Mouse (Mus musculus): Measurements from ENCODE around the gene Clec12b.
"Not testable (repeated sequence)": the region's sequence is repeated elsewhere in the genome, so short reads cannot be mapped to it uniquely, and the experiment has no call there.

Clec12b gene

DNA sequence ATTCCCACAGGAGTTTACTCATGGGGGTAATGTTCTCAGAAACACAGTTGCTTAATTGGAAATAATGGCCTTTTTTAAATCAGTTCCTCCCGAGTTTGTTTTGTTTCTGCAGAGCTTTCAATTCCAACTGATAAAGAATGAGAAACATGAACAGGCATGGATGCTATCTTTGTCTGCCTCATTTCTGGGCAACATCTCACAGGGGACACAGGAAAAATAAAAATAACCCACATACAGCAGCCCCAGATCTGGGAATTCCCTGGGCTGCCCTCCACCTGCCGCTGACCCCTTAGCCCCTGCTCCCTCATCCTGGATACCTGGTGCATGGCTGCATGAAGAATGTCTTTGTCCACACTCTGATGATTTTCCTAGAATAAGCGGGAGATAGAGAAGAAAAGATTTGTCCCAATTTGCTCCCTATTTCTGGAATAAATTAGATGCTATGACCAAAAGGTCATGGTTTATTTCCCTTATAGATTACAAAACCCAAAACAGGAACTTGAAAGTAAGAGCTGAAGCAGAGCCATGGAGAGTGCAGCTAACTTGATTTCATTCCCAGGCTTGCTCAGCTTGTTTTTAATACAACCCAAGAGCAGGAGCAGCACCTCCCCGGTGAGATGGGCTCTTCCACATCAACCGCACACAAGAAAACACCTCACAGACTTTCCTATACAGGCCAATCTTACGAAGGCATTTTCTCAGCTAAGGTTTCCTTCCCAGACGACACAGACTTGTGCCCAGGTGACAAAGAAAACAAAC, 16.1 kb downstream of the Clec12b start:
- no peak for DNase-seq (ENCODE audit: low spot score in 2 of 2)

- DNase-seq (ENCODE audit: low spot score in 2 of 2): peak; percentile 47 to 54
Measured at GRCm38 (mm10) chr6:129365959-129366359, 19.7 kb downstream of the Clec12b start.

- no peak for DNase-seq (ENCODE audit: low spot score in 2 of 2)
Measured at GRCm38 (mm10) chr6:129363942-129364341, 21.7 kb downstream of the Clec12b start.

DNA sequence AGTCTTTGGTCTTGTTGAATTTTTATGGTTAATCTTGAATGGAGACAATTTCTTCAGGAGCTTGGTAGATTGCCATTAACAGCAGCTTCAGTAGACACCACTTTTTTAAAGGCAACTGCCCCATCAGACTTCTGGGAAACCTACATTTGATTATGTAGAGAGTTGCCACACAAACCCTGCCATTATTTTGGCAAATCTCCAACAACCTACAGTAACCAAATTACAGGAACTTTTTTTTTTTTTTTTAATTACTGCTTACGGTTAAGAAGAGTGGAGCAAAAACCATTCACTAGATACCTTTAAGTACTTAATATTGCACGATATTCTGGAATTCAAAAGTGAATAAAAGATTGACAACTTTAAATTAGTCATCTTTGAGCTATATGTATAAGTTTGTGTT, 26.2 kb downstream of the Clec12b start:
- no peak for DNase-seq (ENCODE audit: low spot score in 2 of 2)

- DNase-seq (ENCODE audit: low spot score in 2 of 2): no peak
Measured at GRCm38 (mm10) chr6:129356430-129356829, 29.2 kb downstream of the Clec12b start.

DNA sequence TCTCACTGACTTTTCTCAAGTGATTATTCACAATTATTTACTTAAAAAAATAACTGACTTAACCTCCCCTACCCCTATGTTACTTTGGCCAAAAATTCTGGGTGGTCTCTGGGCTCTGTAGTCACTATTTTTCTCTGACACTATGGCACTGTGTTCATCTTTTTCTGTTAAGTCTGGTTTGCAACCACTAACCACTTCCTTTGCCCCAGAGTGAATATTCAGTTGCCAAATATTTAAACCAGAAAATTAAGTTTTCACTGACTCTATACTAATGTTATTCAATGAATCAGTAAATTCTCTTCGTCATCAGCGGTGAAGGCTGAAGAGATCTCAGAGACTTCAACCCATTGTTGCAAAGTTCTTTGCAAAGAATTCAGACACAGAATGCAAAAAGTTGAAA, 29.9 kb downstream of the Clec12b start:
- no peak for DNase-seq (ENCODE audit: low spot score in 2 of 2)

GRCm38 (mm10) chr6:129351091-129351490, 34.6 kb downstream of the Clec12b start:
- DNase-seq (ENCODE audit: low spot score in 2 of 2): no peak

- DNase-seq (ENCODE audit: low spot score in 2 of 2): peak; percentile 49 to 53
Measured at GRCm38 (mm10) chr6:129349524-129350352, 35.9 kb downstream of the Clec12b start.

DNA sequence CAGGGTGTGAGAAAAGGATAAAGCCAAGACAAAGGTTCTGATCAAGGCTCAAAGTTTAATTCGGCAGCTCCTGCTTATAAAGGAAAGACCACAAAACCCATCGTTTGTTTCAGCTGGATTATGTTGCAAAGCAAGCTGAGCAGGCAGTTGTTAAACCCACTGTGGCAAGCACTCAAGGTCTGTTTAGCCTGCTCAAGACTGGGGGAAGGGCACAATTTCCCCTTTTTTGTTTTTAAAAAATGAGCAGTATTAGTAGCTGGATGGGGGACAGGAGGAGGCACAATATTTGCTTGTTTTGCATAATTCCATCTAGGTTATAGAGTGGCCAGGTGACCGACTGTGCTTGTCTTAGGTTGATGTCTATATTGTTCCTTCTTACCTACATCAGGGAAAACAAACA, 41.3 kb downstream of the Clec12b start:
- peak; percentile 30 to 48 for DNase-seq (ENCODE audit: low spot score in 2 of 2)

GRCm38 (mm10) chr6:129342391-129342790, 43.3 kb downstream of the Clec12b start, which contains the start of gene Clec12a:
Clec12a (plus strand) TSS chr6:129342691.
- not testable (repeated sequence) for DNase-seq (ENCODE audit: low spot score in 2 of 2)

DNA sequence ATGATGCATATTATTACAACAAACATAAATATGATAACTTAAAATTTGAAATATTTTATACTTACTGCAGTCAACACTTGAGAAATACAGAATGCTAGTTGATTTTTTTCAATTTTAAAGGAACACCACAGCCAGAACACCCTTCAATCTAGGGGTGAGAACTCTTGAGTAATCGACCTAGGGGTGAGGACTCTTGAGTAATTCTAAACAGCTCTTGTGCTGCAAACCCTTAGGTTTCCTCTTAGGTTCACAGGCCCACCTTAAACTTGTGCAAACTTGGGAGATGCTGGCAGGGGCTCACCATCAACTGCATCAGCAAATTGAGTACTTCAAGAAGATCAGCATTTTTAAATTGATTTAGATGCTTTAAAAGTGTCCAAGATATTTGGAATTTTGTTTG, 47.9 kb downstream of the Clec12b start:
- DNase-seq (ENCODE audit: low spot score in 2 of 2): no peak

- peak; percentile 74 to 80 for DNase-seq (ENCODE audit: low spot score in 2 of 2)
Measured at GRCm38 (mm10) chr6:129333674-129334078, 52.0 kb downstream of the Clec12b start.

- DNase-seq (ENCODE audit: low spot score in 2 of 2): peak in 1 of 2 experiments; percentile 9
Measured at GRCm38 (mm10) chr6:129331610-129332009, 54.1 kb downstream of the Clec12b start, which contains the start of gene 4922502D21Rik. 4922502D21Rik (minus strand) TSS chr6:129331796.

DNA sequence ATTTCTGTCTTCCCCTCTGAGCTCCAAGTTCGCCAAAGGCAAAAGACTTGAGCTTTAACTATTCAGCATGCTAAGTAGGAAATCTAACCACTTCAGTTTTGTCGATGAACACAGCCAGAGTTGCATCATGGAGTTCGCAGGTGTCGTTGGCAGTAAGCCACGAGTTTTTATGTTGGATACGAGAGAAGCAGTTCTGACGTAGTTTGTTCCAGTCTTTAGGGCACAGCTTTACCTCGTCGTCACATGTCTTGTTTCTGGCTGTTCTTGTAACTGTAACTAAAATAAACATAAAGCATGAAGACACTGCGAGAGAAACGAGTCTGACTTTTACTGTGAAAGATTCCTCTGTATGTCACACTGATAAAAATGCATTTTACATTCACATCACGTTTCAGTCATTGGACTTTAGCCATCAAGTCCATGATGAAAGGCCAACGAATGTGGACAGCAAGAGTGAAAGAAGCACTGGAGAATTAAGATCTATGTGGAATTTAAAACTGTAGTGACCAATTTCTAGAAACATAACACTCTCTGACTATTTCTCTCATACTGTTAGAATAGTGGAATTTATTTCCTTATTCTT, 59.0 kb downstream of the Clec12b start:
- DNase-seq (ENCODE audit: low spot score in 2 of 2): no peak

DNA sequence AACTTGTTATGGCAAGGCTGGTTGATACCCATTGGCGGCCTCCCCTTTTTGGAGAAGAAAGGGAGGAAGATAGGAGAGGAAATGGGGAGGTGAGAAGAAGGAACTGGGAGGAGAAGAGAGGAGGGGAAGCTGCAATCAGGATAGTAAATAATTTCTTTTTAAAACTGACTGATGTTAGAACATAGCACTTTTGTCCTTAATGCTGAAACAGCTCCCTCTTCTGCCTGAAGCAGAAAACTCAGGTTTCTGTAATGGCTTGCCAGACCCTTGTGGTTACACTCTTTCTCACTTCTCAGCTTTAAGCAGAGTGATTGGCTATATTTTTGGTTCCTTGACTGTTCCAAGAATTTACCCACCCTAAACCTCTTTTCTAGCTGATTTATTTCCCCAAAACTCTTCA, 59.7 kb downstream of the Clec12b start:
- DNase-seq (ENCODE audit: low spot score in 2 of 2): peak in 1 of 2 experiments; percentile 20

Data from spleen, postnatal 36 days (tissue).